Mouse (Mus musculus): ENCODE measurements at regions not wholly inside any gene's neighbourhood (a gene's known extent, or its start where the extent isn't known, plus 50 kb on each side); places are given as distances from the start of the nearest gene placed in this dataset.

- TF ChIP-seq CTCF (IDR thresholded peaks at IDR 0.05; ENCODE audit: extremely low read depth, insufficient read depth, low read length) (no peak), POLR2A (IDR thresholded peaks at IDR 0.05; ENCODE audit: extremely low read depth, insufficient read depth, low read length) (no peak)
Measured at GRCm38 (mm10) chr3:131941961-131942753, 142.9 kb upstream of the Dkk2 start.
